Mouse (Mus musculus) lung, embryonic 15.5 days (tissue): ENCODE data around the gene Mybpc2. TPM values are rescaled to one million over a fixed set of nuclear protein-coding genes. Genes with fewer than 3 reads are reported as not detected.

Experiments used
- ATAC-seq: fragments of 200-750 bp; cut with Nextera tagmentation; 2 replicates; pipeline ENCODE4 v1.8.0; 2017; ENCODE audit warnings: moderate number of reproducible peaks, borderline replicate concordance; ENCODE audit not compliant: low FRiP score, low TSS enrichment; ENCODE audit errors: extremely low read depth
- H3K27ac ChIP-seq: fragments of 300-500 bp; sonication (generic); 2 replicates; pipeline ENCODE4 v1.5.1; 2015; ENCODE audit warnings: moderate library complexity, mild to moderate bottlenecking, inconsistent platforms
- H3K27me3 ChIP-seq: fragments of 300-500 bp; sonication (generic); 2 replicates; pipeline ENCODE4 v1.6.1; 2015; ENCODE audit warnings: inconsistent platforms
- H3K36me3 ChIP-seq: fragments of 300-500 bp; sonication (generic); 2 replicates; pipeline ENCODE4 v1.6.1; 2015; ENCODE audit warnings: inconsistent platforms
- H3K4me1 ChIP-seq: fragments of 300-500 bp; sonication (generic); 2 replicates; pipeline ENCODE4 v1.6.1; 2015; ENCODE audit warnings: inconsistent platforms
- H3K4me2 ChIP-seq: fragments of 300-500 bp; sonication (generic); 2 replicates; pipeline ENCODE4 v1.6.1; 2015; ENCODE audit warnings: inconsistent platforms, mild to moderate bottlenecking, moderate library complexity
- H3K4me3 ChIP-seq: fragments of 300-500 bp; sonication (generic); 2 replicates; pipeline ENCODE4 v1.5.1; 2015; ENCODE audit warnings: mild to moderate bottlenecking, inconsistent platforms
- H3K9ac ChIP-seq: fragments of 300-500 bp; sonication (generic); 2 replicates; pipeline ENCODE4 v1.6.1; 2015; ENCODE audit warnings: inconsistent platforms
- H3K9me3 ChIP-seq: fragments of 300-500 bp; sonication (generic); 2 replicates; pipeline ENCODE4 v1.6.1; 2016; ENCODE audit warnings: inconsistent platforms
- WGBS: fragments of 180-500 bp; shearing (Covaris S2); methylation state at CpG from one replicate; pipeline ENCODE4 v1.1.7; 2015; 5-methylcytosine and 5-hydroxymethylcytosine counted together
- polyA plus RNA-seq: library from polyadenylated mRNA; unstranded; fragments of >200 nt; fragmentation: Nextera tagmentation; extraction: Ambion mirVana; gene quantifications from 2 replicates; pipeline ENCODE4 v1.2.1, GENCODE M21; 2015

Mybpc2 gene
- polyA plus RNA-seq, 1 experiment from 2014 or later = 0.45 TPM

GRCm38 (mm10) chr7:44553196-44553764 lies 28.8 kb upstream of the Mybpc2 start:
- H3K36me3 ChIP-seq = peaks cover 29% of the 10 kb centered on the region
- WGBS = under 1% methylated on average over 32 of the region's 32 CpGs
- no peaks in the 10 kb centered on the region for H3K9me3 ChIP-seq
- H3K4me3 ChIP-seq = peak overlapping the region; percentile 91
- no peaks in the 10 kb centered on the region for H3K27me3 ChIP-seq
- peaks cover 10% of the 10 kb centered on the region; the same call in 1 of the 2 replicates for H3K4me1 ChIP-seq
- peak overlapping the region; percentile 65 for H3K9ac ChIP-seq
- H3K27ac ChIP-seq = peak overlapping the region; percentile 99
- peak overlapping the region; percentile 63 for H3K4me2 ChIP-seq
- peak; percentile 75 for ATAC-seq

GRCm38 (mm10) chr7:44552141-44552908 lies 27.9 kb upstream of the Mybpc2 start:
- peak overlapping the region; percentile 91 for H3K4me3 ChIP-seq
- H3K27me3 ChIP-seq = no peaks in the 10 kb centered on the region
- H3K27ac ChIP-seq = no peak overlapping the region
- H3K36me3 ChIP-seq = peaks cover 29% of the 10 kb centered on the region
- no peak overlapping the region for H3K9ac ChIP-seq
- peaks cover 17% of the 10 kb centered on the region for H3K4me1 ChIP-seq
- no peaks in the 10 kb centered on the region for H3K9me3 ChIP-seq
- 86% methylated on average over 31 of the region's 31 CpGs for WGBS
- H3K4me2 ChIP-seq = peak overlapping the region; percentile 63
- no peak for ATAC-seq

- Histone ChIP-seq H3K9ac (no peak overlapping the region), H3K27ac (no peak overlapping the region), H3K9me3 (no peaks in the 10 kb centered on the region), H3K27me3 (no peaks in the 10 kb centered on the region), H3K4me2 (no peak overlapping the region), H3K4me3 (no peak overlapping the region), H3K4me1 (peaks cover 22% of the 10 kb centered on the region), H3K36me3 (peaks cover 29% of the 10 kb centered on the region)
- WGBS = 77% methylated on average over 22 of the region's 22 CpGs
- ATAC-seq = no peak
Measured at GRCm38 (mm10) chr7:44551731-44552130, 27.3 kb upstream of the Mybpc2 start.

- Histone ChIP-seq H3K27me3 (no peaks in the 10 kb centered on the region), H3K9ac (no peak overlapping the region), H3K36me3 (peaks cover 29% of the 10 kb centered on the region), H3K9me3 (no peaks in the 10 kb centered on the region), H3K27ac (no peak overlapping the region), H3K4me2 (no peak overlapping the region), H3K4me1 (peaks cover 22% of the 10 kb centered on the region), H3K4me3 (no peak overlapping the region)
- no peak for ATAC-seq
- 94% methylated on average over 21 of the region's 21 CpGs for WGBS
Measured at GRCm38 (mm10) chr7:44551301-44551700, 26.8 kb upstream of the Mybpc2 start.

GRCm38 (mm10) chr7:44550409-44550678 lies 25.9 kb upstream of the Mybpc2 start:
- no peak overlapping the region for H3K4me2 ChIP-seq
- 90% methylated on average over 12 of the region's 12 CpGs for WGBS
- no peak for ATAC-seq

GRCm38 (mm10) chr7:44549621-44550408 lies 25.4 kb upstream of the Mybpc2 start:
- WGBS = 95% methylated on average over 23 of the region's 23 CpGs
- no peak overlapping the region for H3K4me2 ChIP-seq
- ATAC-seq = no peak
- H3K9me3 ChIP-seq = no peaks in the 10 kb centered on the region
- H3K4me1 ChIP-seq = peaks cover 22% of the 10 kb centered on the region
- H3K4me3 ChIP-seq = no peak overlapping the region
- H3K27ac ChIP-seq = no peak overlapping the region
- no peak overlapping the region for H3K9ac ChIP-seq
- H3K36me3 ChIP-seq = peaks cover 29% of the 10 kb centered on the region
- H3K27me3 ChIP-seq = no peaks in the 10 kb centered on the region

More at GRCm38 (mm10) chr7:44550409-44550678, 25.9 kb upstream of the Mybpc2 start:
- Histone ChIP-seq H3K27ac (no peak overlapping the region), H3K36me3 (peaks cover 29% of the 10 kb centered on the region), H3K4me1 (peaks cover 22% of the 10 kb centered on the region), H3K4me3 (no peak overlapping the region), H3K27me3 (no peaks in the 10 kb centered on the region), H3K9me3 (no peaks in the 10 kb centered on the region), H3K9ac (no peak overlapping the region)

GRCm38 (mm10) chr7:44548497-44549087 lies 24.1 kb upstream of the Mybpc2 start, which contains the start of gene Pold1:
Pold1 (minus strand) TSS chr7:44548849.
- Histone ChIP-seq H3K36me3 (peaks cover 29% of the 10 kb centered on the region), H3K4me1 (peaks cover 22% of the 10 kb centered on the region), H3K27ac (peak within 1 kb of the TSS; percentile 74), H3K4me3 (peak within 1 kb of the TSS; percentile 72), H3K9me3 (no peaks in the 10 kb centered on the region), H3K4me2 (peak within 1 kb of the TSS; percentile 81), H3K27me3 (no peaks in the 10 kb centered on the region), H3K9ac (peak within 1 kb of the TSS; percentile 59)
- ATAC-seq = peak; percentile 94
- under 1% methylated on average over 43 of the region's 43 CpGs for WGBS

GRCm38 (mm10) chr7:44547725-44548124 lies 23.3 kb upstream of the Mybpc2 start:
- Histone ChIP-seq H3K4me2 (peak overlapping the region; percentile 81), H3K4me3 (peak overlapping the region; percentile 72), H3K27ac (no peak overlapping the region), H3K36me3 (peaks cover 29% of the 10 kb centered on the region), H3K4me1 (peaks cover 17% of the 10 kb centered on the region), H3K9ac (peak overlapping the region; percentile 59), H3K27me3 (no peaks in the 10 kb centered on the region), H3K9me3 (no peaks in the 10 kb centered on the region)
- no peak for ATAC-seq
- WGBS = 11% methylated on average over 5 of the region's 5 CpGs

GRCm38 (mm10) chr7:44547041-44547440 lies 22.6 kb upstream of the Mybpc2 start:
- WGBS = 90% methylated on average over 13 of the region's 13 CpGs
- H3K36me3 ChIP-seq = peaks cover 34% of the 10 kb centered on the region
- no peak overlapping the region for H3K27ac ChIP-seq
- peak overlapping the region; percentile 81 for H3K4me2 ChIP-seq
- no peaks in the 10 kb centered on the region for H3K27me3 ChIP-seq
- H3K9me3 ChIP-seq = no peaks in the 10 kb centered on the region
- peaks cover 13% of the 10 kb centered on the region for H3K4me1 ChIP-seq
- ATAC-seq = no peak
- peak overlapping the region; percentile 59 for H3K9ac ChIP-seq
- peak overlapping the region; percentile 72 for H3K4me3 ChIP-seq

- no peak overlapping the region for H3K4me2 ChIP-seq
- H3K4me3 ChIP-seq = no peak overlapping the region
- H3K9ac ChIP-seq = no peak overlapping the region
- H3K27me3 ChIP-seq = no peaks in the 10 kb centered on the region
- H3K4me1 ChIP-seq = peaks cover 13% of the 10 kb centered on the region
- H3K36me3 ChIP-seq = peaks cover 32% of the 10 kb centered on the region
- H3K27ac ChIP-seq = no peak overlapping the region
- H3K9me3 ChIP-seq = no peaks in the 10 kb centered on the region
- WGBS = 96% methylated on average over 3 of the region's 3 CpGs
- ATAC-seq = no peak
Measured at GRCm38 (mm10) chr7:44546274-44546673, 21.8 kb upstream of the Mybpc2 start.

GRCm38 (mm10) chr7:44543071-44543470 lies 18.6 kb upstream of the Mybpc2 start:
- no peaks in the 10 kb centered on the region for H3K27me3 ChIP-seq
- peaks cover 12% of the 10 kb centered on the region for H3K4me1 ChIP-seq
- 77% methylated on average over 12 of the region's 12 CpGs for WGBS
- no peak overlapping the region for H3K27ac ChIP-seq
- no peak overlapping the region for H3K9ac ChIP-seq
- H3K36me3 ChIP-seq = peaks cover 42% of the 10 kb centered on the region
- H3K4me3 ChIP-seq = no peak overlapping the region
- no peaks in the 10 kb centered on the region for H3K9me3 ChIP-seq
- no peak for ATAC-seq
- no peak overlapping the region for H3K4me2 ChIP-seq
